Mouse (Mus musculus): ENCODE data around the gene Vat1. TPM values are rescaled to one million over a fixed set of nuclear protein-coding genes. Genes with fewer than 3 reads are reported as not detected.

The Vat1 gene
- polyA plus RNA-seq (2016; fragmentation: Nextera tagmentation; extraction: Ambion mirVana): 39.3 and 40.4 TPM in 2 replicates

DNA sequence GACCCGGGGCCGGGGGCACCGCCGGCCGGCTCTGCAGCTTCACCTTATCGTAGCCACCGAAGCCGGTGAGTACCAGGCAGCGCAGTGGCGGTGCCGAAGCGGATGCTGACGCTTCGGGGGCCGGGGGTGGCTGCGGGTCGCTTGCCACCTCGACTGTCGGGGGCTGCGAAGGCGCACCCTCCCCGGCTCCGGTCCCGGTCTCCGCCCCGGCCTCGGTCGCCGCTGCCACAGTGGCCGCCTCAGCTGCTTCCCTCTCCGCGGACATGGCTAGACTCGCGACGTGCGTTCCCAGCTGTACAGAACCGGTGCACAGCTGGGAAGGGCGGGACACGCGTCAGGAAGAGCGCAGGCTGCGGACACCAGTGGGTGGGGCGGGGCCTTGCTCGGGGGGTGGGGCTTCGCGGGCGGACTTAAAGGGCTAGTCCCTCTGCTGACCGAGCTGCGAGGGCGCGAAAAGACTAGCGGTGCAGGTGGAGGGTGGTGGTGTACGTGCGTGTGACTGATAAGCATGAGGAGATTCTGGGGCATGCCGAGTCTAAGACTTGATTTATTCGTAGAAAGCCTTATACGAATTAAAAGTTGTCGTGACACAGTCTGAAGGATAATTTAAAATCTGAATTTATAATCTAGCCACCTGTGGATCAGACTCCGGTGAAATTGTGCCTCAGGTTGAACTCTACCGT is at the start of gene Vat1:
TSS of gene Vat1 (minus strand) at position 362 of the 683 bp plus-strand sequence.
- Histone ChIP-seq H3K27me3 (replicated peaks) (no peaks in the 10 kb centered on the region), H3K36me3 (peaks cover 17% of the 10 kb centered on the region), H3K4me2 (peak within 1 kb of the TSS; percentile 95), H3K4me1 (replicated peaks) (peaks cover 52% of the 10 kb centered on the region), H3K9ac (peak within 1 kb of the TSS; percentile 89), H3K27ac (ENCODE audit: poor library complexity, severe bottlenecking) (peak within 1 kb of the TSS; percentile 83), H3K9me3 (replicated peaks) (no peaks in the 10 kb centered on the region), H3K4me3 (peak within 1 kb of the TSS; percentile 93)
- ATAC-seq (ENCODE audit: insufficient number of reproducible peaks, low FRiP score): peak; percentile 83
- WGBS: 1% methylated on average over 60 of the region's 60 CpGs

DNA sequence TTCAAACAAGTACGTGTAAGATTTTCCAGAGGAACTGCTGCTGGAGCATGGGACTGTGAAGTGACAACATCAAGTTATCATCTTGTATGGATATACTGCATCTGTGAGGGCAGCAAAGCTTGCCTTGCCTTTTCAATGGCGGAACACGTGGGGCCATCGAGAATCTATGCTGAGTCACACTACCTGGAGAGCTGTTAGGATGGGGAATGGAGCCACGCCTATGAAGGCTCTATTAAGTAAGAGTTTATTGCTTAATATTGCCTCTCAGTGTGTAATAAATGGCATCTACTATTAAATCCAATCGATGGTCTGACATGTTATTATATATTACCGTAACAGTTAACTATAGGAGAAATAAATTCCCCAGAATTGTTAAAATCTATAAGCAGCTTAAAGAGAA is 41.1 kb upstream of the Vat1 start:
- peaks cover 49% of the 10 kb centered on the region for H3K36me3 ChIP-seq
- ATAC-seq (ENCODE audit: insufficient number of reproducible peaks, low FRiP score): no peak
- no peak overlapping the region for H3K27ac ChIP-seq (ENCODE audit: poor library complexity, severe bottlenecking)
- no peak overlapping the region for H3K4me3 ChIP-seq
- no peaks in the 10 kb centered on the region for H3K9me3 ChIP-seq (replicated peaks)
- 0 out of 2 replicates have a peak, but pooled peaks cover 3% of the 10 kb centered on the region for H3K4me1 ChIP-seq (replicated peaks)
- no peaks in the 10 kb centered on the region for H3K27me3 ChIP-seq (replicated peaks)
- H3K9ac ChIP-seq: no peak overlapping the region
- H3K4me2 ChIP-seq: no peak overlapping the region
- WGBS: 84% methylated on average over 7 of the region's 7 CpGs

DNA sequence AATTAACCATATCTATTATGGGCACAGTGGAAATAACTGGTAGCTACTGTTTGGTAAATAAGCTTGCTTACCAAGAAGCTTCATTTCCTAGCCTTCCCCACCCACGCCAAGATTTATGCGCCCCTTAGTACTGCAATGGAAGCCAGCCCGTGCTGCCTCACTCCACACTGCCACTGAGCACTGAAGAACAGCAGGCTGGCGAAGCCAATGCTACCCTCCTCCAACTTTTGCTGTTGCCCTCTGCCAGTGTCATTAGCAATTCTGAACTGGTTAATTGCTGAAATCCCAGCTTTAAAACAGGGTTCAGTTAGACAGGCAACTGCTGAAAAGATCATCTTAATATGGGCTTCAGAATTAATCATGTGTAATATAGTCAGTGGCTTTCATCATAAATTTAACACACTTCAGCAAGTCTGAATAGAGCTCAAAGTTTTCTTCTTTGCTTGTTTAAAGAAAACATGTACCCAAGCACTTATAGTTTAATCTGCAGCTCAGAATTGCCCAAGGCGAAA is 40.3 kb upstream of the Vat1 start:
- no peaks in the 10 kb centered on the region for H3K9me3 ChIP-seq (replicated peaks)
- H3K27me3 ChIP-seq (replicated peaks): no peaks in the 10 kb centered on the region
- peaks cover 49% of the 10 kb centered on the region for H3K36me3 ChIP-seq
- WGBS: 89% methylated on average over 5 of the region's 5 CpGs
- H3K27ac ChIP-seq (ENCODE audit: poor library complexity, severe bottlenecking): no peak overlapping the region
- 0 out of 2 replicates have a peak, but pooled peaks cover 3% of the 10 kb centered on the region for H3K4me1 ChIP-seq (replicated peaks)
- H3K4me2 ChIP-seq: no peak overlapping the region
- ATAC-seq (ENCODE audit: insufficient number of reproducible peaks, low FRiP score): no peak
- no peak overlapping the region for H3K4me3 ChIP-seq
- no peak overlapping the region for H3K9ac ChIP-seq

DNA sequence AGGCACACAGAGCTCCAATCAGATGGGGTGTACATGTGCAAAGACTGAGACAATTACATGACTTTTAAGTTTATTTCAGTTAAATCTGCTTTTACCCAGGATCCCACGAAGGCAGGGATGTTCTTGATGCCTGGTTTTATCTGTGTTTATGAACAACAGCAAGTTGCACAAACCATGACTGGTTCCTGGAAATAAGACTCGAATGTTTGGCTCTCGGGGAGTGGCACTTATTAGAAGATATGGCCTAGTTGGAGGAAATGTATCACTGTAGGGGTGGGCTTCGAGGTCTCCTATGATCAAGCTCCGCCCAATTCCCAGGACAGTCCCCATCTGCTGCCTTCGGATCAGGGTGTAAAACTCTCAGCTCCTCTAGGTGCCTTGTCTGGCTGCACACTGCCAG is 20.1 kb upstream of the Vat1 start:
- Histone ChIP-seq H3K9ac (no peak overlapping the region), H3K4me2 (no peak overlapping the region), H3K27me3 (replicated peaks) (no peaks in the 10 kb centered on the region), H3K9me3 (replicated peaks) (no peaks in the 10 kb centered on the region), H3K36me3 (peaks cover 30% of the 10 kb centered on the region), H3K4me3 (no peak overlapping the region), H3K4me1 (replicated peaks) (peaks cover 34% of the 10 kb centered on the region), H3K27ac (ENCODE audit: poor library complexity, severe bottlenecking) (peak overlapping the region; percentile 64)
- WGBS: 42% methylated on average over 6 of the region's 6 CpGs
- no peak for ATAC-seq (ENCODE audit: insufficient number of reproducible peaks, low FRiP score)

DNA sequence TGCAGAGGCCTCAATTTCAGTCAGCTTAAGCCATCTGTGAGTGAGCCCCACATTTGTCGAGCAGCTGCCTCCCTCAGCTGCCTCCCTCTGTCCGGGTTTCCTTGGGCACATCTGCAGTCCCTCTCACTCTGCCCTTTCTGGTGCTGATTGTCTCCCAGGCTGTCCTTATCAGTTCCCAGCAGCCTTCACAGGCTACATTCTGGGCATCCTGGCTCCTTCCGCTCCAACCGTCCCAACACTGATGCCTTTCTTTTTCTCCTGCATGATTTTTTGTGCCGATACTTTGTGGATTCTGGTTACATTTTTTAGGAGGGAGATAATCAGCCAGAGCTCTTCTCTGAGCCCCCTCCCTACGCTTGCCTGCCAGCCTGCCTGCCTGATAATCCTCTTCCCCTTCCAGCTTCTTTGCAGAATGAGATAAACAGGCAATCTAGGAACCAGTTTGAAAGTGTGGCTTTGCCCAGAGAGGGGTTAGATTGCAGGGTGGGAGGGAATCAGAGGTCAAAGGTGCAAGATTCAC is 19.5 kb upstream of the Vat1 start:
- Histone ChIP-seq H3K9me3 (replicated peaks) (no peaks in the 10 kb centered on the region), H3K4me1 (replicated peaks) (peaks cover 40% of the 10 kb centered on the region), H3K27me3 (replicated peaks) (no peaks in the 10 kb centered on the region), H3K9ac (no peak overlapping the region), H3K27ac (ENCODE audit: poor library complexity, severe bottlenecking) (peak overlapping the region; percentile 64), H3K4me3 (no peak overlapping the region), H3K36me3 (peaks cover 27% of the 10 kb centered on the region), H3K4me2 (peak overlapping the region; percentile 38)
- ATAC-seq (ENCODE audit: insufficient number of reproducible peaks, low FRiP score): peak; percentile 75
- WGBS: 4% methylated on average over 6 of the region's 6 CpGs

DNA sequence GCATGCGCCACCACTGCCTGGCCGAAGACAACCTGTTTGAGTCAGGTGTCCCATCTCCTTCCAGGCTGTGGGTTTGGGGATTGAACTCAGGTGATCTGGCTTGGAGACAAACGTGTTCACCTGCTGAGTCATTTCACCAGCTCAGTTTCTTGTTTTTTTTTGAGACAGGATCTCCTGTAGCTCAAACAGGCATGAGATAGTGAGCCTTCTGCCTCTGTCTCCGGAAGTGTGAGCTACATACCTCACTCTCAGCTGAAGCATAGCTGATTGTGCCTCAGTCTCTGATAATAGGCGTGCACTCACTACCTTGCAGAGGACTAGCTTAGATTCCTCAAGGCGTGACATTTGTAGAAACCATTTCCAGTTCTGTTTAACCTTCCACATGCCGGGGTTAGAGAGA is 18.8 kb upstream of the Vat1 start:
- no peaks in the 10 kb centered on the region for H3K9me3 ChIP-seq (replicated peaks)
- WGBS: 46% methylated on average over 7 of the region's 7 CpGs
- no peak overlapping the region for H3K4me2 ChIP-seq
- no peaks in the 10 kb centered on the region for H3K27me3 ChIP-seq (replicated peaks)
- H3K4me3 ChIP-seq: no peak overlapping the region
- peaks cover 25% of the 10 kb centered on the region for H3K36me3 ChIP-seq
- no peak for ATAC-seq (ENCODE audit: insufficient number of reproducible peaks, low FRiP score)
- peaks cover 47% of the 10 kb centered on the region for H3K4me1 ChIP-seq (replicated peaks)
- no peak overlapping the region for H3K27ac ChIP-seq (ENCODE audit: poor library complexity, severe bottlenecking)
- no peak overlapping the region for H3K9ac ChIP-seq

DNA sequence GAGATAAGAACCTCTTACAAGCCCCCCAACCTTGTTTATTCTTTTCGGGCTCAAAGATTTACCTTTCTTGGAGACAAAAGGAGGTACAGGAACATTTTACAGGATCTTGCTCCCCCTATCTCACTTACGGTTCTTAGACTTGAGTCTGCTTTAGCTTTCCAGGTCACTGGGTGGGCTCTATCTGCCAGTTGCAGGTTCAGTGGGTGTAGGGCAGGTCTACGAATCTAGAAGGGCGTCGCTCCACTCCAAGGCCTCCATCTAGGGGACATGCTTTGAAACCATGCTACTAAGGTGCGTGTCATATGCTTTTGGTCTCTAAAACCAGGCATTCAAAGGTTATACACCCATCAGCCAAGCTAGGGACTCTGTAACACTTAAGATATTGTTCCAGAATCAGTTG is 18.2 kb upstream of the Vat1 start:
- ATAC-seq (ENCODE audit: insufficient number of reproducible peaks, low FRiP score): no peak
- Histone ChIP-seq H3K4me3 (no peak overlapping the region), H3K9ac (no peak overlapping the region), H3K27ac (ENCODE audit: poor library complexity, severe bottlenecking) (no peak overlapping the region), H3K4me1 (replicated peaks) (peaks cover 53% of the 10 kb centered on the region), H3K27me3 (replicated peaks) (no peaks in the 10 kb centered on the region), H3K9me3 (replicated peaks) (no peaks in the 10 kb centered on the region), H3K36me3 (peaks cover 20% of the 10 kb centered on the region), H3K4me2 (no peak overlapping the region)
- 65% methylated on average over 6 of the region's 6 CpGs for WGBS

DNA sequence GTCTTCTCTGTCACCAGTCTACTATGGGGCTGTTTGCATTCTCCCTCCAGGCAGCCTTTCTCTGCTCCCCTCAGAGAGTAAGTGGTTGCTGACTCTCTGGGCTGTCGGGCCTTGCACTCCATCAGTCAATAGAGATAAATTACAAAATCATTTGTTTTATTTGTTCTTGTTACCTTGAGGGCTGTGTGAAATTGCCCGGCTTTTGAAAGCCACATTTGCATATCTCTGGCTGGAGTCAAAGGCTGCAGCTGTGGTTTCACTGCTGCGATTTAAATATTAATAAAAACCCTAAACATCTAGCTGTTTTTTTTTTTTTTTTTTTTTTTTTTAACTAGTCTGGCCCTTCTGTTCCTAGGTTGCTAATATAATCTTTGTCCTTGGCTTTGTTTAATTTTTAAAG is 17.8 kb upstream of the Vat1 start:
- H3K4me2 ChIP-seq: no peak overlapping the region
- H3K9ac ChIP-seq: no peak overlapping the region
- WGBS: 38% methylated on average over 3 of the region's 3 CpGs
- no peaks in the 10 kb centered on the region for H3K27me3 ChIP-seq (replicated peaks)
- 0 out of 2 replicates have a peak overlapping the region, but pooled peaks have one; percentile 11 for H3K27ac ChIP-seq (ENCODE audit: poor library complexity, severe bottlenecking)
- H3K4me3 ChIP-seq: no peak overlapping the region
- H3K4me1 ChIP-seq (replicated peaks): peaks cover 57% of the 10 kb centered on the region
- peaks cover 18% of the 10 kb centered on the region for H3K36me3 ChIP-seq
- no peaks in the 10 kb centered on the region for H3K9me3 ChIP-seq (replicated peaks)
- no peak for ATAC-seq (ENCODE audit: insufficient number of reproducible peaks, low FRiP score)

DNA sequence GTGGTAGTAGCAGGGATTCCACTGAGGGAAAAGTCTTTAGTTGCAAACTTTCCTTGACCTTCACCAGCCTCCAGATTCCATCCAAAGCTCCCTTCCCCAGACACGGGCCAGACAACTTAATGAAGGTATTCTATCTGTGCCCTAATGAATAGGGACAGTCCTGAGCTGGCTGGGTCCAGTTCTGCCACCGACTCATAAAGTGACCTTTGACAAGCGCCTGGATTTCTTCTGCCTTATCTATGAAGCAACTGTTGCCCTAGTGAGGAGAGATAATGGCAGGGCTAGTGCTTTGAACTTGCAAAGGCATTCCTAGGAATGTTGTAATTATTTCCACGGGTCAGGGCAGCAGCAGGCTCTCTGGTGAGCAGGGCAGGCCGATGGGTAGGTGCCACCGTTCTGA is 14.9 kb upstream of the Vat1 start:
- Histone ChIP-seq H3K36me3 (no peaks in the 10 kb centered on the region), H3K9ac (no peak overlapping the region), H3K4me3 (no peak overlapping the region), H3K4me1 (replicated peaks) (peaks cover 54% of the 10 kb centered on the region), H3K9me3 (replicated peaks) (no peaks in the 10 kb centered on the region), H3K4me2 (peak overlapping the region; percentile 8; the same call in 1 of the 2 replicates), H3K27me3 (replicated peaks) (no peaks in the 10 kb centered on the region), H3K27ac (ENCODE audit: poor library complexity, severe bottlenecking) (peak overlapping the region; percentile 90)
- 3% methylated on average over 6 of the region's 6 CpGs for WGBS
- peak; percentile 62 for ATAC-seq (ENCODE audit: insufficient number of reproducible peaks, low FRiP score)

DNA sequence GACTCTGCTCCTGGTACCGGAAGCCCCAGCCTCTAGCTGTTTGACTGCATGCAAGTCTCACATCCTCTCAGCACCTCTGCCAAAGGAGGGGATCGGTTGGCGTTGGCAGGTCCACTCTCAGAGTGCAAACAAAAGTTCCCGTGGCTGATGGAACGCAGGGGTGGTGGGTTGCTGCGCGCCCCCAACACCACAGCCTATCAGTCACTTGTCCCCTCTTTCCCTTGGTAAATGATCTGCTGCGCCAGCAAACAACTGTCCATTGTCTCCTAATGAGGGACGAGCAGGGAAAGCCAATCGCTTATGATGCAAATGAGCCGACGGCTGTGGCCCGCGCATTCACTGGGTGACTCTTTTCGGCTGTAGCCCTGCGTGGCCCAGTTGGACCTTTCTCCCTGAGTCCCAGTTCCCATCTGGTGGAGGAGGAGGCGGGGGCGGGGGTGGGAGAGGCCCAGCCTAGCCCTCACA is 13.2 kb upstream of the Vat1 start:
- Histone ChIP-seq H3K4me2 (peak overlapping the region; percentile 50), H3K4me1 (replicated peaks) (peaks cover 42% of the 10 kb centered on the region), H3K4me3 (0 out of 2 replicates have a peak overlapping the region, but pooled peaks have one; percentile 6), H3K9me3 (replicated peaks) (no peaks in the 10 kb centered on the region), H3K36me3 (no peaks in the 10 kb centered on the region), H3K27ac (ENCODE audit: poor library complexity, severe bottlenecking) (no peak overlapping the region; the same call in 1 of the 2 replicates), H3K27me3 (replicated peaks) (no peaks in the 10 kb centered on the region), H3K9ac (0 out of 2 replicates have a peak overlapping the region, but pooled peaks have one; percentile 9)
- no peak for ATAC-seq (ENCODE audit: insufficient number of reproducible peaks, low FRiP score)
- WGBS: 8% methylated on average over 18 of the region's 18 CpGs

DNA sequence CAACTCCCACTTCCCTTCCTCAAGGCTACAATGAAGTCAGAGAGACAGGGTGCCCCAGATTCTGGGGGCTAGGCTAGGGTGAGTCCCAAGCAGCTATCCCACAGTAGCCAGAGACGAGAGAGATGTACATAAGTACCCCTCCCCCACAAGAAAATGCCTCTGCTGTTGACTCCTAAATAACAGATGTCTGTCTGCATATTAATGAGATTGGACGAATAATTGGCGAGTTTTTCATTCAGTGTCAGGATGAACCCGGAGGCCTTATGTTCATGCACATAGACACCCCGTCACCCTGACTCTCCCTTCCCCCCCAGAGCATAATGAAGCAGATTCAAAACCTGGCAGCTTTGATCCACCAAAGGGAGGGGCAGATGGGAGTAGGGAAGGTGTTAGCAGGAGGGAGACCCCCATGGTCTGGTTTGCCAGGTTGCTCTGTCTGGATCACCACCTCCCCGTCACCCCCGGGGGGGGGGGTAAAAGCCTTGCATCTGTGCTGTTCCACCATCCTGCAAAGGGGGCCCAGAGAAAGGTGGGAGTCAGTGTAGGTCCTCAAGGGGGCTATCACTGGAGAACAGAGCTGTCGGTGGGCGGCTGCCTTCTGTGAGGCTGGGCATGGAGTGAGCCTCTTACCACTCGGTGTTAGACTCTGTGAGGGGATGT is 11.7 kb upstream of the Vat1 start:
- H3K9me3 ChIP-seq (replicated peaks): no peaks in the 10 kb centered on the region
- ATAC-seq (ENCODE audit: insufficient number of reproducible peaks, low FRiP score): no peak
- WGBS: 59% methylated on average over 10 of the region's 10 CpGs
- H3K36me3 ChIP-seq: no peaks in the 10 kb centered on the region
- H3K27me3 ChIP-seq (replicated peaks): no peaks in the 10 kb centered on the region
- H3K4me1 ChIP-seq (replicated peaks): peaks cover 39% of the 10 kb centered on the region
- no peak overlapping the region for H3K4me2 ChIP-seq
- no peak overlapping the region for H3K9ac ChIP-seq
- H3K27ac ChIP-seq (ENCODE audit: poor library complexity, severe bottlenecking): no peak overlapping the region
- H3K4me3 ChIP-seq: no peak overlapping the region
